Mouse (Mus musculus) hindlimb bud, embryonic 11.5 days (tissue): ENCODE measurements around the gene Elf1.
"Not testable (repeated sequence)": the region's sequence is repeated elsewhere in the genome, so short reads cannot be mapped to it uniquely, and the experiment has no call there.

Experiments
- DNase-seq: peaks from one replicate; pipeline ENCODE4 v3.0.0-alpha.2; 2012; ENCODE audit warnings: low read depth, low spot score; ENCODE audit errors: extremely low spot score

Gene Elf1

DNA sequence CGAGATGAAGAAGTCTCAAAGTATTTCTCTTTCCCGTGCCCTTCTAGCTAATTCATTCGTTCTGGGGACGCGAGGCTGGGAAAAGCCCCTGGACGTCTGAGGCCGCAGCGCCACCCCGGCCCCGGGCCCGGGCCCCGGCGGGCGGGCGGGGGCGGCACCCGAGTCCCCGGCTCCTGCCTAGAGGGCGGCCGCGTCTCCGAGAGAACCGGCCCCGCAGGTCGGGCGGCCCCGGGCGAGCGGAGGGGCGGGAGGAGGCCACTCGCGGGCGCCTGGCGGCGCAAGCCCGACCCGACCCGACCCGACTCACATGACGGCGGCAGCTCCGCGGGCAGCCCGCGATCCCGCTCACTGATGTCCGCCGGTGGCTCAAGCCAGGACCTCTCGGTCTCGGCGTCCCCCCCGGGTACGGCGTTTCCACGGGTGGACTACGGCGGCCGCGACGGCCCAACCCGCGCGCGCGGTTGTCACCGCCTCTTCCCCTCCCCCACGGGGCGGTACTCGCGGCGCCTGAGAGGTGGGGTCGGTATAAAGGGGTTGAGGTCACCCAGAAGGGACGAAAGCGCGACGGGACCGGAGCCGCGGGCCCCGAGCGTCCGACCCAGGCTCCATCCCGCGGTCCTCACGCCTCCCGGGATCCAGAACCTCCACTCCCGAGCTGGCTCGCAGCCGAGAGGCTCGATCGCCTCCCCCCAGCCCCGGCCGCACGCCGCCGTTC lies at the start of gene Elf1:
Gene Elf1, plus strand, starts transcription at position 571 of the 715 bp plus-strand sequence.
- no peak for DNase-seq

DNA sequence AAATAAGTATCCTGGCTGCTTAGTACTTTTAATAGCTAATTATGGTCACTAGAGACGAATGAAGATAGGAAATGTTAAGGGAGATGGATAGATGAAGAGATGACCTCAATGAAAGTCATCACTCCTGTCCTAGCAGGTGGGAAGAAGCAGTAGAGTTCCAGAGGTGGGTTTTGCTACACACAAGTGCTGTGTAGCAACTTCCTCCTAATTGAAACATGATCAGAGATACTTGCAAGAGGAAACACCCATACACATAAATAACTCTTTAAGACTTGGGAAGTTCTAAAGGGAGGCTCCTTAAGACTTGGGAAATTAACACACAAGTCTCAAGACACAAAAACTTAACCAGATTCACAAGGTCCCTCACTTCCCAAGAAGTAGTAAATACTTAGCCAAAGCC lies 46.9 kb upstream of the Elf1 start:
- DNase-seq = no peak

DNA sequence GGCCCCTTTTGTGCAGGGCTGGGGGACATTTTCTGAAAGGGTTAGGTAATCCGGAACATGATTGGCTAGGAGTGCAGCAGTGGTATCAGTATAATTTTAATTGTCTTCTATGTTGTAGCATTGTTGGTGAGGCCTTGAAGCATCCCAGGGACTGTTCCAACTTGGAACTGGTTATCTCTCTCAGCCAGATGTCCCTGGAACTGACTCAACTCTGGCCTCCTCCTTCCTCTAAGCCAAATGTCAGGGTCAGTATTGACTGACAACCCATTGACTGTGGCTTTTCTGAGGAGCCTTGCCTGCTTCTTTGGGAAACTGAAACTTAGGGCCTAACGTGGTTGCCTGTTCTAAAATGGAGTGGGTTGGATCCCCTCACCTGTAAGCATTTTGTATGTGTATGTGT lies 40.3 kb upstream of the Elf1 start:
- no peak for DNase-seq

DNA sequence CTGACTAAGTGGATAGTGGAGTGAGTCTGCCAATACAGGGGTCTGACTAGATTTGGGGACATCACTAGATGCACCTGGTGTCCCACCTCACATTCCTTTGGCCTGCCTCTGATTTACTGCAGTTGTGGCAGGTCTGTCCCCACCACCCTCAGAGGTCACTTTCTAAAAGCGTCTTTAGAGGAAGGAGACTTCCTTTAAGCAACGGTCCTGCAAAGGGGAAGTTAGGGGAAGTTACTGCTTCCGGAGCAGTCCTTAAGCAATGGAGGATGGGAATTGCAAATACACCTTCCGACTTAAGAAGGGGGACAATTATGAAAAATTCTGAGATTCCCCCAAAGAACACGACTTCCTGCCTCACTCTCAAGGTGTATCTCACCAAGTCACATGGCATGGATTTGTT lies 39.6 kb upstream of the Elf1 start:
- DNase-seq = no peak

DNA sequence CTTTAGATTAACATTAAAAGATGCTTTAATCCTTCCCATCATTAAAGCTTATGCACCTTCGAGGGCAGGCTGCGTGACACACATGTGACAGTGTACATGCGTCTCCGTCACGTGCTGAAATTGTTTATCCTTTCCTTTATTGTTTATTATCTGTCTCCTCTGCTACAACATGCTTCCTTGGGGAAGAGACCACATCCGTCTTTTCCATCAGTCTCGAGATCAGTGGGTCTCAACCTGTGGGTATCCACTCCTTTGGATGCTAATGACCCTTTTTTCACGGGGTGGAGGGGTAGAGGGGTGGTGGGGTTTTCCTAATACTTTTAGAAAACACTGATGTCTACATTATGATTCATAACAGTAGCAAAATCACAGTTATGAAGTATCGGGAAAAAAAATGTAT lies 36.4 kb upstream of the Elf1 start:
- no peak for DNase-seq

DNA sequence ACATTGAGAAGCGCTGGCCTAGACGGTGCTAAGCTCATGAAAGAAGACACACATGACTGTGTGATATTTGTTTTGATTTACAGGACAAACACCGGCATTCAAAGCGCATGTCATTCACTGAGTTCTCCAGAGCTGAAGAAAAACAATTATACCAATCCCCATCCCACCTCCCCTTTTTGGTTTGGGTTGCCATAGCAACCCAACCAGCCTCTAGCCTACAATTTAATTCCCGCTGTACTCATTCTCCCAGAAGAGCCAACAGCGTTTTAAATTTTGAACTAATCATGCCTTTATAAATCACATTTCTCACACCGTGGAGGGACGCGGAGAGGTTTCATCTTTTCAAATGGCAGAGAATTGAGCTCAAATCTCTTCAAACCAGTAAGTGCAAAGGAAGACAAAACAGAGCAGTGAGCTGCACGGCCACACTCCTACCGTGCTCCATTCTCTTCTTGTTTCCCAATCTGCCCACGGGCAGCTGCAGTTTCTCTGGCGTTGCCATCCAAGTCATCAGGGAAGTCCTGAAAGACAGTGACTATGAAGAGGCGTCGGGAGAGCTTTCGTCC lies 35.9 kb upstream of the Elf1 start:
- DNase-seq = no peak

DNA sequence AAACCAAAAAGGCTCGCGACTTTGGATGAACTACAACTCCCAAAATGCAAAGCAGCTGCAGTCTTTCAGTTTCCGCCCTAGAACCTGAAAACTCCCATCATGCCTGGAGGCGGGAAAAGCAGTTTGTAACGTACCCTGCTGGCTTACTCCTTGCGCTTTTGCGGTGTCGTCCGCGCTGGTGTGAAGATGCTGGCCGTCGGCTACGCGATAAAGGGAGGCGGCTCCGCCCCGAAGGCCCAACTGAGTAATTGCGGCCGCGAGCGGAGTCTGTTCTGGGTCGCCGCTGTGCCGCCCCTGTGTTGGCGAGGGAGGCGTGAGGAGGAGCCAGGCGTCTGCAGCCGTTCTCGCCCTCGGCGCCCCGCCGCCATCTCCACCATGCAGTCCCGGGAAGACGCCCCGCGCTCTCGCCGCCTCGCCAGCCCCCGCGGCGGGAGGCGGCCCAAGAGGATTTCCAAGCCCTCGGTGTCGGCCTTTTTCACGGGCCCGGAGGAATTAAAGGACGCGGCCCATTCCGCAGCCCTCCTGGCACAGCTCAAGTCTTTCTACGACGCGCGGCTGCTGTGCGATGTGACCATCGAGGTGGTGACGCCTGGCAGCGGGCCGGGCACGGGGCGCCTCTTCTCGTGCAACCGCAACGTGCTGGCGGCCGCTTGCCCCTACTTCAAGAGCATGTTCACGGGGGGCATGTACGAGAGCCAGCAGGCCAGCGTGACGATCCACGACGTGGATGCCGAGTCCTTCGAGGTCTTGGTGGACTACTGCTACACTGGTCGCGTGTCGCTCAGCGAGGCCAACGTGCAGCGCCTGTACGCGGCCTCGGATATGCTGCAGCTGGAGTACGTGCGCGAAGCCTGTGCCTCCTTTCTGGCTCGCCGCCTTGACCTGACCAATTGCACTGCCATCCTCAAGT lies 29.1 kb upstream of the Elf1 start, which contains the start of gene Kbtbd6:
Gene Kbtbd6, plus strand, starts transcription at position 155 of the 910 bp plus-strand sequence.
- peak; percentile 91 for DNase-seq

DNA sequence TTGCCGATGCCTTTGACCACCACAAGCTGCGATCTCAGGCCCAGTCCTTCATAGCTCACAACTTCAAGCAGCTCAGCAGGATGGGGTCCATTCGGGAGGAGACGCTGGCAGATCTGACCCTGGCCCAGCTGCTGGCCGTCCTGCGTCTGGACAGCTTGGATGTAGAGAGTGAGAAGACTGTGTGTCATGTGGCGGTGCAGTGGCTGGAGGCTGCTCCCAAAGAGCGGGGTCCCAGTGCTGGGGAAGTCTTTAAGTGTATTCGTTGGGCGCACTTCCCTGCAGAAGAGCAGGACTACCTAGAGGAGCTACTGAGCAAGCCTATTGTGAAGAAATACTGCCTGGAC lies 28.4 kb upstream of the Elf1 start:
- DNase-seq = not testable (repeated sequence)

DNA sequence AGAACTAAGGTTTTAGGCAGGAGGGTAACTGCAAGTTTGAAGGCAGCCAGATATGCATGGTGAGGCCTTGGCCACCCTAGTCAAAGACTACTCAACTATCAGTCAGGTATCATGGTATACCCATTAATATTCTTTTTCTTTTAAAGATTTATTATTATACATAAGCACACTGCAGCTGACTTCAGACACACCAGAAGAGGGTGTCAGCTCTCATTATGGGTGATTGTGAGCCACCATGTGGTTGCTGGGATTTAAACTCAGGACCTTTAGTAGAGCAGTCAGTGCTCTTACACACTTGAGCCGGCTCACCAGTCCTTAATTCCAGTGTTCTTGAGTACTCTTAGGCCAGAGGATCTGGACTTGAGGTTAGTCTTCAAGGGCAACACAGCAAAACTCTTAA lies 20.6 kb upstream of the Elf1 start:
- DNase-seq = no peak

DNA sequence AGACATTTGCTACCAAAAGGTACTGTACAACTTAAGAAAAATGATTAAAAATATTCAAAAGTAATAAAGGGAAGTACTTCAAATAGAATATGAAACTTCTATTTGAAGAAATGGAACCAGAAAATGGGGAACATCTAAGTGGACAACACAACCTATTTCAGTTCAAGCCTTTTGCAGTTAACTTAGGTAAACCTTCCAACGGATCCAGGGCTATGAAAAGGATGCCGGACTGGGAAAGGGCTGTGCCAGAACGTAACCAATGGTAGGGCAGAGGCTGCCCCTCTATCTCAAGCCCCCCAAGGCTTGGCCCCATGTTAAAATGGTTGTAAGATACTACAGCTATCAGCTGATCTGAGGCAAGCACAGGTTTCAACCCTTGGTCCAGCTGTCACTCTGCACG lies 20.0 kb upstream of the Elf1 start:
- DNase-seq = no peak

DNA sequence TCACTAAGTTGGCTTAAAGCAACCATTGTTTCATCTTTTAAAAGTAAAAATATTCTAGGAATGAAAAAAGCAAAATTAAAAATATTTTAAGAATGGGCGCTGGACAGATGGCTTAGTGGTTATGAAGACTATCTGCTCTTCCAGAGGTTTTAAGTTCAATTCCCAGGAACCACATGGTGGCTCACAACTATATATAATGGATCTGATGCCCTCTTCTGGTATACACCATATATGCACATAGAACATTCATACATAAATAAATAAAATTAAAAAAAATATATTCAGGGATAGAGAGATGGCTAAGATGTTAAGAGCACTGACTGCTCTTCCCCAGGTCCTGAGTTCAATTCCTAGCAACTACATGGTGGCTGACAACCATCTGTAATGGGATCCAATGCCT lies 15.4 kb upstream of the Elf1 start:
- no peak for DNase-seq

DNA sequence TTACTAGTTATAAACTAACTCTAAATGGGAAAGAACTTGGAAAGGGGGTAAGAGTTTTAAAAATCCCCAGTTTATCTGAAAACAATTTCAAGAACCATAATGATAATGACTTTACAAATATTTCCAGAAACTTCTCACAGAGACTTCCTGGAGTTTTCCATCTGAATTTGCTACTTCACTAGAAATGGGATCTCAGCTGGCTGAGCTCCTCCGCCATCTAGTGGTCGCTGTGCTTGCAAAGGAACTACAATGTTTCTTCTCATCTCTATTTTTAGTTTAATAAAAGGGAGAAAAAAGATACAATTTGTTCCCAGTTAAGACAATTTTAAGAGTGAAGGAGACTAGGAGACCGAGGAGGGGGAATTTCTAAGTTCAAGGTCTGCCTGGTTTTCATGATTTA lies 13.4 kb upstream of the Elf1 start:
- no peak for DNase-seq

DNA sequence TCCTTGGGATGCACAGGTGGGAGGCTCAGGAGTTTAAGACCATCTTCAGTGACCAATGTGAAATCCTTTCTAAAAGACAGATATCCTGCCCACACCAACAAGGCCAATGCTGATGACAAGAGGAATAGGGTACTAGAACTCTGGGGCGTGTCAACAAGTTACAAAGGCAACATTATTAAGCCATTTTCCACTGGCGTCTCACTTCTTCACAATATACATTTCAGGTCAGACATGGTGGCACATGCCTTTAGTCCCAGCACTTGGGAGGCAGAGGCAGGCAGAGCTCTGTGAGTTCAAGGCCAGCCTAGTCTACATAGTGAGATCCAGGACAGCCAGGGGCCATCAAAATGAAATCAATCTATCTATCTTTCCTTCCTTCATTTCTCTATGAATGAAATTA lies 7.6 kb upstream of the Elf1 start:
- DNase-seq = no peak

DNA sequence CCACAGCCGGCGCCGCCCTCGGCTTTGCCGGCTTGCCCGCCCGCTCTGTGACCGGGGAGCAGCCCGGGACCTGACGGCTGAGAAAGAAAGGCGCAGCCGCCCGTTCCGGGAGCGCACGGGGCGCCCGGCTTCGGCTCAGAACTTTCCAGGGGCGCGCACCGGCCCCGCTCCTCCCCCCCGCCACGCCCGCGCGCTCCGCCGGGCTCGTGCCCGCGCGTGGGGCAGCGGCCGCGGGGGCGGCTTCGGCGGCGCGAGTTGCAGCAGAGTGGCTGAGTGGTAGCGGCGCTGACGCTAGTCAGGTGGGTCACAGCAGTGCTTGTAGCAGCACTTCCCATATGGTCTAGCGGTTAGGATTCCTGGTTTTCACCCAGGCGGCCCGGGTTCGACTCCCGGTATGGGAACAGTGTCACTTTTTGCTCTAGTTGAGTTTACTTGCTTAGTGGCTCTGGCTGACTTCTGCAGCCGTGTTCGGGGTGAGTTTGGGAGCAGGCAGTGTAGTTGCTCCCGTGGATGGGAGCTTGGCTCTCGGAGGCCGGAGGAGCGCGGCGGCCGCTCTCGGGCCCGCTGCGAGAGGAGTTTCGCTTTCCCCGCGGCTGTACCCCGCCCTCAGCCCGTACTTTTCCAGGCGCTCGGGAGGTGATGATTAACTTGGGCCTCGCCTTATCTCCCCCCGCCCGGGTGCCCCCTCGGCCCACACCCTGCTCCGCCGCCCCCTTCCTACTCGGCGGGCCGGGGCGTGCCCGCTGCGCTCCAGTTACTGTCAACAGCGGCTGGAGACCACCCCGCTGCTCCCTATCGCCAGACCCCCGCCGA lies 551 bp downstream of the Elf1 start, which contains the start of gene Wbp4:
Gene Wbp4, minus strand, starts transcription at position 182 of the 813 bp plus-strand sequence.
- DNase-seq = peak; percentile 83

DNA sequence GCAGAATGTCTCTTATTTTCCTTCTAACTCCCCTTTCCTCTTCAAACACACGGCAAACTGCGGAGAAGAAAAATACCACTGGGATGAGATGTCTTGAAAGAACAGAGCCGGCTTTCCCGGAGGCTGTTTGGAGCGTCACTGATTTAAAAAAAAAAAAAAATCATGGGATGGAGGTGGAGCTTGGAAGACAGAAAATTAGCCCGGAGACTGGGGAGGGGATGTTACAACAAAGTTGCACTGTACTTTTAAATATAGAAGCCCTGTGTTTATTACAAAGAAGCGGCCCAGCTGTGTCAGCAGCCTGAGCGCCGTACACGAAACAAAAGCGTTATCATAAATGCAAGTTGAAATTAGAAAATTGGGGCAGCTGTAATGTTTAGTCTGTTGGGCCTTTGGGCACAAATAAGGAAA lies 1.3 kb downstream of the Elf1 start:
- no peak for DNase-seq

DNA sequence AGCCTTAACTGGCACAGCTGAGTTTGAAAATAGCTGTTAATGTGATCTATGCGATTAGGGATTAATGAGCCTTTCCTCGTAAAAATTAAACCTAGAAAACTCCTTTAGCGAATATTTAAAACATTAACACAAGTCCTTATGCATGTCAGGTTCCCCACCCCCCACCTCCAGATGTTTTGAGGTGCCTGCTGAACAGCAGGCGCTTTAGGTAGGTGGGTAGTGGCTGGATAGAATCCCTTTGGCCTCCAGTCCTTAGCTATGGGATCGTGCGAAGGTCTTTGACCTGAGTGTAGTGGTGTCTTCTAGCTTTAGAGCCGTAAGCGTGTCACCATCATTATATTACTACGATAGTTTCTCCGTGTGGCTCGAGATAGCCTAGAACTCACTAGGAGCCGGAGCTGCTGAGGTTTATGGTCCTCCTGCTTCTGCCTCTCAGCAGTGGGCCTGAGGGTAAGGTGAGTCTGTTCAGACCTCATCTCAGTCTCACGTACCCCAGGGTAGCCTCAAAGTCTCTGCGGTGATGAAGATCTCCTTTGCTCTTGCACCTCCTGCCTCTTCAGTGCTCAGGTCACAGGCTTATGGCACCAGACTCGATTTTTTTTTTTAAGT lies 1.9 kb downstream of the Elf1 start:
- no peak for DNase-seq

DNA sequence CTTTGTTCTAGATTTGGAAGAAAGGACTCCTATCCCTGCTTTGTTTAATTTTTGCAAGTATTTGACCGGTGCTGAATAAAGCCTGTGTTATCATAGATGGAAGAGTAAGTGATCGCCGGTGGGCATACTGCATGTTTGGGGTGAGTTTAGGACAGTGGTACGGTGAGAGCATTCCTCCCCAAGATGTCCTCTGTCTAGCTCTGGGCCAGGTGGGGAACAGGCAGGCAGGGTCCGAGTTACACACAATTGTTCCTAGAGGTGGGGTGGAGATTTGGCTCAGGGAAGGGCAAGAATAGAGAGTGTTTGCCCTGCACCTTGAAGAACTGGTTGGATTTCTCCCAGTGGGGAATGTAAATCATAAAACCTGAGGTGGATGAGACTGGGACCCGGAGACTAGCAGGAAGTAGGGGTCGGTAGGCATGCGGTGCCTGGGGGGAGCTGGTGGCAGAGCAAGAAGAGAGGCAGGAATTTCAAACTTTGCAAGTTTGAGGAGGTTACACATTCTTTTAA lies 2.7 kb downstream of the Elf1 start:
- DNase-seq = no peak

DNA sequence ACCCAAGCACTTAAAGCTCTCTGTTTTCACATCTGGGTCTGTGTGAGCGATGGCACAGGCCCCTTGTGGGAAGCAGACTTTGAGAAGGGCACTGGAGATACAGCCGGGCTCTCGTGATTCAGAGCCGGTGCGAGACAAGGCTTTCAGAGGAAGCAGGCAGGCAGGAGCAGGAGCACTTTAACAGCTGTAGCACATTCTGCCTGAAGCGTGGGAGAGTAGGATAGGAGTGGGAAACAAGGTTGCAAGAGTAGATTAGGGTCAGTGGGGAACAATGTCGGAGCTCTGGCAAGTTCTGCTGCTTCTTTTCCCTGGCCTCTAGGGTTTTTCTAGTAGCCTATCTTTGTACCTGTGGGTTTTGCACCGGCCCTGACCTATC lies 5.6 kb downstream of the Elf1 start:
- DNase-seq = no peak

DNA sequence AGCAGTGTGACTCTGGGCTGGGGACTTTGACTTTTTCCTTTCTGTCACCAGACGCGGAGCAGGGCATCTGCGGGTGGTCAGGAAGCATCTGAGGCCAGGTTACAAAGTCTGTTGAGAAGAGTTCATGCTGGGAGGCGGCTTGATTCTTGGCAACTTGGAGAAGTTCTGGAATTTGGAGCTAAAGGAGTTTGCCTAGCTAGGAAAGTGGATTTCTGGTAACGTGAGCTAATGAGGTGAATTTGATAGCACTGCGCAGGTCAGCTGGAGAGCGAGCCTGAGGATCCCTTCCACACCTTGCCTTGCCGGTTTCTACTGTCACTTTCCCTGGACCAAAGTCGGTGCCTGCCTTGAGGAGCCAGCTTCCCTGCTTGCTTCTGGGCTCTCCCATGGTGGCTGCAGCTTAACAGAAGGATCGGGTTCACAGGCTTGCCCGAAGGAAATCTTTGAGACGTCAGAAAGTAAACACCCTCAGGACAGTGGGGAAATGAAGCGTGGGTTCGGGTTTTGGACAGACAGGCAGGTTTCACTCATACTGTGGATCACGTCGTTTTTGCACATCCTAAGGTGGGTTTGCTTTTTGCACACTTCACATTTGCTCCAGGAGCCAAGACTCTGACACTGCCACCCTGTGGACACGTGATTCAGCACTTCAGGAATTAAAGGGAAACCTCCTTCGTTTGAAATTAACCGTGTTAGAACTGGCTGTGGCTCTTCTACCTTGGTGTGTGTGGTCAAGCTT lies 6.2 kb downstream of the Elf1 start:
- DNase-seq = no peak

DNA sequence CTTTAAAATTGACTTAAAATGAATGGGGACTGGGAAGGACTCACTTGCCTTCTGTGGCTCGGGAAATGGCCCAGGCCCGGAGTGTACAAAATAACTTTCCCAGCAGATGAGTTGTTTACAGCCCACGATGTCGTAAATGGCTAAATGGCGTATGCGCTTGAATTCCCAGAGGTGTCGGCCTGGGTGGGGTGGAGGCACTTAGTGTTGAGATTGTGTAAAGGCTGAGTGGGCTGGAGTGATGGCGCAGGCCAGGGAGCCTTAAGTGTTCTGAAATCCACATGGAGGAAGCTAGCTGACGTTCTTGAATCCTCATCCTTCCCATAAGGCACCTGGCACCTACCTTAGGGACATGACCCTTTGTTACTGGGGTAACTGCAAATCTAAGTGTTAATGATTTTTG lies 7.5 kb downstream of the Elf1 start:
- DNase-seq = no peak
